Mouse (Mus musculus): Measurements from ENCODE around the gene Nodal.

Gene Nodal

GRCm38 (mm10) chr10:61417672-61418071, at the start of gene Nodal:
Gene Nodal (plus strand): TSS chr10:61417972.
- no peak for DNase-seq

DNA sequence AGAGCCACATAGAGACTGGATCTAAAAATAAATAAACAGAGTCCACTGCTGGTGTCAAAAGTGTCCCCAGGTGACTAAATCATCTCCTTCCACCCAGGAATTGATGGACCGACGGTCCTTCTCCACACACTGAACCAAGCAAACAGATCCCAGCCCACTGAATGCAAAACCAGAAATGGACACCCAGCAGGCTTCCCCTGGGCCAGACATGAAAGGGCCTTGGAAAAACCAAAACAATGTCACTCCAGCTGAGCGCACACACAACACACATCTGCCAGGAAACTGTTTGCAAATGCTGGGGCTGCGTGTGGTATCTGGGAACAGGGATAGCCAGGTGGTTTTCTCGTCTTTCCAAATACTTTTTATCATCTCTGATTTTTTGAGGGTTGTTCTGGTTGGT, 48.0 kb upstream of the Nodal start:
- no peak for DNase-seq

- no peak for DNase-seq
These were observed 47.3 kb upstream of the Nodal start for GRCm38 (mm10) chr10:61370273-61370979.

- no peak for DNase-seq
These were observed 45.7 kb upstream of the Nodal start for GRCm38 (mm10) chr10:61371884-61372584.

DNA sequence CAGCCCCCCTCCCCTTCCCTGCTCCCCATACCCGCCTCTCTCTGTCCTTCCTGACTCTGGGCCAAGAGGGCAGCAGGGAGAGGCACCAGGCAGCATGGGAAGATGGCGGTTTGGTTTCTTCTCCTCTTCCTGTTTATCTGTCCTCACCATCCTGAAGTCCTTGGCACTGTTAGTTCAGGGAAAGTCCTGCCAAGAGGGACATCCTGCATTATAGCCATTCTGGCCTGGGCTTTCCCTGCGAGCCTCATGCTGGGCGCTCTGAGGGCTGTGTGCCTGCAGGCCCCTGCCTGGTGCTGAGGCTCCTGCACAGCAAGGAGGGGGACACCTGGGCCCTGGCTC, 45.2 kb upstream of the Nodal start:
- peak; percentile 50 for DNase-seq

GRCm38 (mm10) chr10:61374076-61374475, 43.7 kb upstream of the Nodal start:
- no peak for DNase-seq

DNA sequence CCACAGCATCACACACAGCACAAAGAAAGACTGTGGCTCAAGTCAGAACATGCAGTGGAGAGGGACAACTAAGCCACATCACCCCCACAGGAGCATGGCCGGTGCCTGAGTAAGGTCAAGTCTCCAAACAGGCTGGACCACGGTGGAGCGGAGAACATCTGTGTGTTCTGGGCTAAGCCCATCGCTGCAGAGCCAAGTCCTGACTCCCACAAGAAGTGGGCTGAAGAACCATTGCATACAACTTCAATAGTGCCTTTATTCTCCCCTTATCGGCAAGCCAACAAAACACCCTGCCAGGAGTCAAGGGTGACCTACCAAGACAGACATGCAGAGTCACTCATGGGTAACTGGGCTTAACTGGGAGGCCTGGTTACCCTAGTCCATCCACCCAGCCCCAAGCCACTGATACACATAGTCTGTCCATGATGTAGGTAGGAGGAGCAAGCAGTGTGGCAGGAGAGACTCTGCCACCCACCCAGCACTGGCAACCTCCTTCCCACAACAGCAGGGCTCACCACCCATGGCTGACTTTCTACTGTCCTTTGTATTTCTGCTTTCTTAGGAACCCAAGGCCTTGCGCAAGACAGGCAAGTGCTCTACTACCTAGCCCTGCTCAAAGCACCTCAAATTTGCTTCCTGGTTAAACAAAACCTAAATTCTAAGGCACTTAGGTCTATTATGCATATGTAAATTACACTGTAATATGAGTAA, 42.8 kb upstream of the Nodal start:
- DNase-seq: no peak

DNA sequence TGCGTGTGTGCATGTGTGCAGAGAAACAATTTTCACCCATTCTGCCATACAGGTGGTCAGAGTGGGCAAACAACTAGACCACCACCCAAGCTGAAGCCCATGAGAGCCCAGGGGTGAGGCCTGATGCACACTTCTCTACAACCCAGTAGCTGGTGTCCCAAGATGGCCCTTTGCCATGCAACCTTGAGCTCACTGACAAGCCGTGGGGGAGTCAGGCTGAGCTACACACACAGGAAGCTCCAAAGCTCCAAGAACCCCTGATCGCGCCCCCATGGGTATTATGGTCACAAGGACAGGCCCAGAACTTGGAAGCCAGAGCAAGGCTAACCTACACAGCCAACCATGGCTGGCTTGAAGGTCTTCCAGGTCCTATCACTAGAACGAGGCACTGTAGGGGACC, 39.7 kb upstream of the Nodal start:
- DNase-seq: no peak

DNA sequence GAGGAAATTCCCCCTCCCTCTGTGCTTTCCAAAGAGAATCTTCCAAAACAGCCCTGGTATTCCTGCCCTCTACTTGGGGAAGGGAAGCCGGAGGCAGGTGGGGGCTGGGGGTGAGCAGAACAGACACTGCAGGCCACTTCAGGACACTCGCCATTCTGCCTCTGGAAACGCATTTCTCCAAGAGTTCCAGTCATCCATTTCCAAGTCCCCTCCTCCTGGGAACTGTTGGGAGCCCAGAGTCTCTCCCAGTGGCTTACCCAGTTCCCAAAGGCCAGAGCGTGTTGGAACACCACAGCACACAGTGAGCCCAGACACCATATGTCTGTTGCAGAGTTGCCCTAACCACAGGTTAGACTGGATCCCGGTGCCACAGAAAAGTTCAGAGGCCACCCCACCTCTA, 39.1 kb upstream of the Nodal start:
- DNase-seq: no peak

- DNase-seq: no peak
These were observed 38.3 kb upstream of the Nodal start for GRCm38 (mm10) chr10:61379340-61380040.

DNA sequence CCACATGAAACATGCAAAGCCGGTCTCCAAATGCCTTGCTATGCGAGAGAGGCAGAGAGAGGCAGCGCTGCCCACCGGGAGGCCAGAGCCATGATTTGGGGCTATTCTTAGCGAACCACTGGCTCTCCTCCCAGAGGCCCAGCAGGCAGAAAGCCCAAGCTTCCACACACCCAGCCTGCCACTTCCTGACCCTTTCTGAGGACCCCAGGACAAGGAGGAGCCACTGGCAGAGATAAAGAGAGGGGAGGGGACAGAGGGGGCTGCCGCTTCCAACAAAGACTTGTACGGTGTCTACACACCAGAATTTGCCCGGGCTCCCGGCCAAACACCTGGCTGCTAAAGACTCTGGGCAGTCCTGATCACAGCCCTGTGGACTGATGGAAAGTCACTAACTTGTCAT, 37.6 kb upstream of the Nodal start:
- peak; percentile 50 for DNase-seq

DNA sequence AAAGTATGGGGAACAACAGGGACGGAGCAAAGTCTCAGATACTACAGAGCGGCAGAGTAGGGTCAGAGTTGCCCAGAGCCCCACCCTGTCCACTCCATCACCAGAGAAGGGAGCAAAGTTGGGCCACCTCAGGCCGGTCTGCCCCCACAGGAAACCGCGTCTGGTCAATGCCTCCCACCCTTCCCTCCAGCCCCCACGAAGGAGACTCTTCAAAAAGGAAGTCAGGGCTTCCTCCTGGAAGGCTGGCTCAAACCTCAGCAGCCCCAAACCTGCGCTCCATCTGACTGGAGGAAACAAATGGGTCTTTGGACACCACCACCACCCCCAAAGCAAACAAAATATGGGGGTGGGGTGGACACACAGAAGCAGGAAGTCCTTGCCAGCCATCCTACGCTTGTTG, 35.9 kb upstream of the Nodal start:
- DNase-seq: no peak

GRCm38 (mm10) chr10:61382281-61382731, 35.5 kb upstream of the Nodal start:
- no peak for DNase-seq

- peak; percentile 88 for DNase-seq
These were observed 34.6 kb upstream of the Nodal start, which contains the start of gene Pald1 for GRCm38 (mm10) chr10:61383021-61383714. Gene Pald1 (minus strand): TSS chr10:61383530.

DNA sequence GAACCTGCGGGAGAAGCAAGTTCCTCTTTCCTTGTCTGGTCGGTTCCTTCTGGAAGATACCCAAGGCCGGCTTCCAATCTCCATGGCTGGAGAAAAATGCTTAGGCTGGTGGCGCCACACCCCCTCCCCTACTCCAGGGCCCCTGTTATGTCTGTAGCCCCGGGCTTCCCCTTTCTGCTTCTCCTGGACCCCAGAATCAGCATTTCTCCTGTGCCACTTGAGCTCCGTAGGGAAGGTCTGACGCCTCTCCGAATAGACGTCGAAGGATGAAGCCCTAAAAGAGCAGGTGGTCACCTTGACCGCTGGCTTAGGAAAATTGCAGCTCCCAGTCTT, 34.1 kb upstream of the Nodal start:
- DNase-seq: no peak

DNA sequence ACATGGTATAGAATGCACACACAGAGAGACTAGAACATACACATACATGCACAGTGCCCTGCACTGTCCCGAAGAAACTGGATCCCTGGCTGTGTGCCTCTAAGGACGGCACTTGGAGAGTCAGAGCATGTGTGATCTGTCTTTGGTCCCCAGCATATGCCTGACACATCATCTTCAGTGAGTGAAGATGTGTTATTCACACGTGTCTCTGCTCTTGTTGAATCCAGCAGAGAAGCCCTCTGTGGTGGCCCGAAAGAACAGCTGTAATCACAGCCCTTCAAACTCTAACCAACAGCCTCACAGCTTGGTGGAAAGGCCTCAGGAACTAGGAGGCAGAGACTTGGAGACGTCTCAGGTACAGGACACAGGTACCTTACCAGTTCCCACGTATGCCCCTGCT, 32.6 kb upstream of the Nodal start:
- no peak for DNase-seq

DNA sequence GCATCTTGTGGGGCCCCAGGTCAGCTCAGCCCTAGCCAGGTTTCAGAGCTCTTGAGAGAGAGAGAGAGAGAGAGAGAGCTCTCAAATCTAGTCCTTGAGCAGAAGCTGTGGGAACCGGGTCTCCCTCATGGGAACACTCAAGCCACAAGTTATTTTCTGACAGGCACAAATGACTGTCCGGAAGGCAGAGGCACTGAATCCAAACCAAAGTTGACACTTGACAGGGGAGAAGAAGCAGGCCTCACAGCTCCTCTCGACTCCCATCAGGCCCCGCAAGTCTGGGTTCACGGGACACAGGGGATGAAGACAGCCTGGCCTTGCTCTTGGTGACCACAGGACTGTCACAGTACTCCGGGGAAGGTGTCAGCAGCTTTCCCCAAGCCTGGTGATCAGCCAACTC, 31.5 kb upstream of the Nodal start:
- no peak for DNase-seq

DNA sequence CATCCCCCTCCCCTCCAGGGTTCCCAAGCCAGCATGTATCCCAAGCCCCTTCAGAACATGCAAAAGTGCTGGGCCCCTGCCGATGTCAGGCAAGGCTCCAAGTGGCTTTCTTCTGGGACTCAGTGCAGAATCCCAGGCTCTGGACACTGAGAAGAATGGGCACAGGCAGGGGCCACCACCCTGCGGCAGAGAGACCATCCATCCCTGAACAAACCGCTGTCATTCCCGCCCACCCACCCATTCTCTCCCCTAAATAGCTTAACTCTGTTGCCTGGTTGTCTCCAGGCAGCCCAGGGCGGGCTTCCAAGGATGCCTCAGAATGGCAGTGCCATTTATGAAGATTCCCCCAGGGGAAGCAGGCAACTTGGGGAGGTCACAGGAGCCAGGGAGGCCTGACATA, 28.8 kb upstream of the Nodal start:
- DNase-seq: no peak

DNA sequence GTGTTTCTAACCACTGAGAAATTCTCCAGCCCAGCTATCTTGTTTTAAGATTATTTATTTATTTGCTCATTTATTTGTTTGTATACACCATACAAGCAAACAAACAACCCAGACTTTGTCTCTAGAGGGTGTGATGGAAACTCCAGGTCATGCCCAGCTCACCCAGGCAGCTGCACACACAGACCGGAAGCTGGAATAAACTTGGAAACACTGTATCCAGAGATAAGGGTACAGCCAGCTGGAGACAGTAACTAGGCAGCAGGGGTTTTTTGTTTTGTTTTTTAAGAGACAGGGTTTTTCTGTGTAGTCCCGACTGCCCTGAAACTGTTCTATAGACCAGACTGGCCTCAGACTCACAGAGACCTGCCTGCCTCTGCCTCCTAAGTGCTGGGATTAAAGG, 27.6 kb upstream of the Nodal start:
- DNase-seq: no peak

- no peak for DNase-seq
These were observed 25.2 kb upstream of the Nodal start for GRCm38 (mm10) chr10:61392584-61392983.

DNA sequence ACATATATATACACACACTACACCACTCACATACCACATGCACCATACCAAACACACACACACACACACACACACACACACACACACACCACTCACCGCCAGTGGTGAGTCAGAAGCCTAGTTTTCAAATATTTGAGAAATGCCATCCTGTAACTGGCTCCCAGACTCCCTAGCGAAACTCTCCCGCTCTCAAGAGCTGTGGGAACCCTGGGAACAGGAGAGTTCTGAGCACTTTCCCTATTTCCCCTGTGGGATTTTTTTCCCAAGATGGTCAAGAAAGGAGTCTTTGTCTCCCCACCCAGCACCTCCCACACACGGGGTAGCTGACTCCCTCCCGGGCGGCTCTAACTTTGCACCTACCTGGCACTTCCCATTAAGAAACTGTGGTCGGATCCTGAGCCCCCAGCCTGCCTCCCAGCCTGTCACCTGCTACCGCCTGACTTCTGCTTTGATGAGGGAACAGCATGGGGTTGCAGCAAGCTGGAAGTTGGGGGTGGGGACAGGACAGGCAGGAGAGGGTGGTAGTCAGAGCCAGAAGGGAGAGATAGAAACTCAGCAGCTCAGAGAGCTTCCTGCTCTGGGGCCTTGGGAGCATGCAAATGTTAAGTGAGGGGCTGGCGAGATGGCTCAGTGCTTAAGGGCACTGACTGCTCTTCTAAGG, 23.2 kb upstream of the Nodal start:
- no peak for DNase-seq

GRCm38 (mm10) chr10:61398125-61398524, 19.6 kb upstream of the Nodal start:
- no peak for DNase-seq

Data from retina, postnatal 1 day (tissue).